Comparison of ENCODE assay signal across 8 mouse cellular contexts in genomic region chrX:48340441-48341049, GRCm38 (mm10). TPM values are rescaled to one million over a fixed set of nuclear protein-coding genes. Genes with fewer than 3 reads are reported as not detected.
A peak's percentile ranks its signal among the peaks of the same experiment; 100 is the strongest.
DNase-seq lines count a peak whose midpoint lies in the region; ATAC-seq and TF ChIP-seq lines count a peak whose summit lies in the region.

No protein-coding gene starts in this region.

- 9% methylated on average over 33 of the region's 35 CpGs for WGBS in thymus, adult 2 months
- WGBS in heart, embryonic 11.5 days (ENCODE audit: insufficient replicate concordance) = 11% methylated on average over 35 of the region's 35 CpGs
- WGBS in kidney, embryonic 15.5 days = 15% methylated on average over 35 of the region's 35 CpGs

- no peak overlapping the region for H3K27ac ChIP-seq in thymus, adult 2 months (ENCODE audit: control insufficient read depth, insufficient read depth, low read length)
- H3K27ac ChIP-seq in heart, embryonic 11.5 days (ENCODE audit: low read depth, low read length) = no peak overlapping the region
- peak overlapping the region; percentile 77 for H3K27ac ChIP-seq in kidney, embryonic 15.5 days

- ATAC-seq in heart, embryonic 11.5 days (replicated peaks; ENCODE audit: insufficient number of reproducible peaks, low FRiP score, low TSS enrichment) = no peak
- no peak; the same call in 1 of the 2 replicates for ATAC-seq in kidney, embryonic 15.5 days (replicated peaks; ENCODE audit: low FRiP score)

- H3K27me3 ChIP-seq in thymus, adult 2 months (ENCODE audit: control insufficient read depth, insufficient read depth, low read length) = peaks cover 5% of the 10 kb centered on the region; the same call in 1 of the 2 replicates
- H3K27me3 ChIP-seq in heart, embryonic 11.5 days (ENCODE audit: control insufficient read depth, insufficient read depth, low read length) = peaks cover 12% of the 10 kb centered on the region
- H3K27me3 ChIP-seq in kidney, embryonic 15.5 days = 0 out of 2 replicates have a peak, but pooled peaks cover 12% of the 10 kb centered on the region

- TF ChIP-seq CTCF in thymus, adult 2 months (IDR thresholded peaks at IDR 0.05; ENCODE audit: borderline replicate concordance, control insufficient read depth, extremely low read depth, insufficient read depth, low read length, poor library complexity) = no peak

- peaks cover 22% of the 10 kb centered on the region for H3K4me1 ChIP-seq in thymus, adult 2 months (replicated peaks; ENCODE audit: control insufficient read depth, insufficient read depth, low read length)
- H3K4me1 ChIP-seq in heart, embryonic 11.5 days (ENCODE audit: control insufficient read depth, insufficient read depth, low read length) = no peaks in the 10 kb centered on the region
- H3K4me1 ChIP-seq in kidney, embryonic 15.5 days = peaks cover 11% of the 10 kb centered on the region

- peak; percentile 3 for DNase-seq in thymus, adult 2 months
- no peak for DNase-seq in thymus, postnatal 10 days (ENCODE audit: low spot score in 2 of 2)
- peak; percentile 4 to 20 for DNase-seq in cerebellum, postnatal 14 days
- peak; percentile 2 for DNase-seq in mesoderm, embryonic 11.5 days (ENCODE audit: low read depth, low spot score)
- DNase-seq in testis, postnatal 10 days (ENCODE audit: low spot score) = peak; percentile 52
- no peak for DNase-seq in layer of hippocampus, postnatal 36 days

- H3K4me2 ChIP-seq in heart, embryonic 11.5 days = peak overlapping the region; percentile 82
- H3K4me2 ChIP-seq in kidney, embryonic 15.5 days = peak overlapping the region; percentile 75

- peak overlapping the region; percentile 68 for H3K9ac ChIP-seq in heart, embryonic 11.5 days (ENCODE audit: low read depth, low read length)
- peak overlapping the region; percentile 50; the same call in 1 of the 2 replicates for H3K9ac ChIP-seq in kidney, embryonic 15.5 days

- no peaks in the 10 kb centered on the region for H3K36me3 ChIP-seq in thymus, adult 2 months (ENCODE audit: control insufficient read depth, insufficient read depth, low read length)
- H3K36me3 ChIP-seq in heart, embryonic 11.5 days (ENCODE audit: control insufficient read depth, insufficient read depth, low read length) = no peaks in the 10 kb centered on the region
- no peaks in the 10 kb centered on the region for H3K36me3 ChIP-seq in kidney, embryonic 15.5 days

- H3K9me3 ChIP-seq in heart, embryonic 11.5 days (replicated peaks; ENCODE audit: control insufficient read depth, low read length) = no peaks in the 10 kb centered on the region
- no peaks in the 10 kb centered on the region for H3K9me3 ChIP-seq in kidney, embryonic 15.5 days (replicated peaks)

- no peak for TF ChIP-seq POLR2A in thymus, adult 2 months (IDR thresholded peaks at IDR 0.05; ENCODE audit: control insufficient read depth, extremely low read depth, insufficient read depth, low read length, poor library complexity)

- H3K4me3 ChIP-seq in thymus, adult 2 months (ENCODE audit: control insufficient read depth, insufficient read depth, low read length) = peak overlapping the region; percentile 59; the same call in 1 of the 2 replicates
- peak overlapping the region; percentile 59 for H3K4me3 ChIP-seq in heart, embryonic 11.5 days (ENCODE audit: low read depth, low read length)
- H3K4me3 ChIP-seq in kidney, embryonic 15.5 days (replicated peaks) = peak overlapping the region; percentile 60

RNA-seq across cellular contexts. Expression of gene Bcorl1, which starts 0.6 kb away (rescaled TPM):
- 7.8 TPM in 2 replicates for polyA plus RNA-seq in thymus, adult 2 months (2012; rRNA removed)
- 4.7 and 6.6 TPM in 2 replicates for polyA plus RNA-seq in heart, embryonic 11.5 days (2014; fragmentation: Nextera tagmentation; extraction: Ambion mirVana)
- polyA plus RNA-seq in kidney, embryonic 15.5 days (2015; fragmentation: Nextera tagmentation; extraction: Ambion mirVana) = 6.3 and 6.9 TPM in 2 replicates
- total RNA-seq in layer of hippocampus, postnatal 36 days (2021) = 10 to 100 TPM; 16.4 to 18.3 TPM

Comparison
In these comparisons a context has a peak if more than half of its experiments do, and no peak if none do; other contexts are left out.
1. DNase-seq: peak in thymus, adult 2 months (single experiment), cerebellum, postnatal 14 days (2 of 2), mesoderm, embryonic 11.5 days (single experiment) and testis, postnatal 10 days (single experiment); none in thymus, postnatal 10 days (0 of 2) and layer of hippocampus, postnatal 36 days (0 of 2).
2. Peak in every context shown above with its lines, with median percentiles within 50 percentile points of each other: H3K4me3 ChIP-seq.